Mouse (Mus musculus): ENCODE results near the gene Clic5. TPM values are rescaled to one million over a fixed set of nuclear protein-coding genes. Genes with fewer than 3 reads are reported as not detected.

Clic5 gene
- polyA plus RNA-seq, 1 experiment from 2014 or later = 83.6 TPM

- ATAC-seq (peak; percentile 52), DNase-seq (ENCODE audit: low spot score) (peak; percentile 23)
- no peak overlapping the region for H3K4me3 ChIP-seq (ENCODE audit: low read depth, low read length)
- H3K9ac ChIP-seq (replicated peaks; ENCODE audit: low read depth) = no peak overlapping the region
- no peaks in the 10 kb centered on the region for H3K9me3 ChIP-seq (ENCODE audit: low read length)
- peak overlapping the region; percentile 77 for H3K27ac ChIP-seq (ENCODE audit: low read length)
- H3K4me1 ChIP-seq (ENCODE audit: insufficient read depth, low read depth, low read length) = no peaks in the 10 kb centered on the region
- no peaks in the 10 kb centered on the region for H3K36me3 ChIP-seq (ENCODE audit: insufficient read depth, low read length)
- 45% methylated on average over 2 of the region's 2 CpGs for WGBS
- no peaks in the 10 kb centered on the region for H3K27me3 ChIP-seq (replicated peaks; ENCODE audit: insufficient read depth, low read length)
- H3K4me2 ChIP-seq (replicated peaks; ENCODE audit: low read depth, low read length) = no peak overlapping the region
- TF ChIP-seq CTCF (IDR thresholded peaks at IDR 0.05) (no peak), EP300 (IDR thresholded peaks at IDR 0.05) (peak; percentile 87)
Observed at GRCm38 (mm10) chr17:44155204-44155603, 33.2 kb upstream of the Clic5 start.

GRCm38 (mm10) chr17:44158186-44158585, 30.2 kb upstream of the Clic5 start:
- Histone ChIP-seq H3K9me3 (ENCODE audit: low read length) (no peaks in the 10 kb centered on the region), H3K4me1 (ENCODE audit: insufficient read depth, low read depth, low read length) (peaks cover 5% of the 10 kb centered on the region; the same call in 1 of the 2 replicates), H3K36me3 (ENCODE audit: insufficient read depth, low read length) (no peaks in the 10 kb centered on the region), H3K4me3 (ENCODE audit: low read depth, low read length) (no peak overlapping the region), H3K27ac (ENCODE audit: low read length) (no peak overlapping the region), H3K4me2 (replicated peaks; ENCODE audit: low read depth, low read length) (no peak overlapping the region), H3K27me3 (replicated peaks; ENCODE audit: insufficient read depth, low read length) (no peaks in the 10 kb centered on the region), H3K9ac (replicated peaks; ENCODE audit: low read depth) (no peak overlapping the region)
- no peak for DNase-seq (ENCODE audit: low spot score)
- WGBS = 68% methylated on average over 1 of the region's 1 CpGs
- no peak for TF ChIP-seq EP300 (IDR thresholded peaks at IDR 0.05)
- TF ChIP-seq CTCF (IDR thresholded peaks at IDR 0.05) = no peak
- no peak for ATAC-seq

GRCm38 (mm10) chr17:44160449-44160848, 27.9 kb upstream of the Clic5 start:
- no peak overlapping the region for H3K4me3 ChIP-seq (ENCODE audit: low read depth, low read length)
- H3K27me3 ChIP-seq (replicated peaks; ENCODE audit: insufficient read depth, low read length) = no peaks in the 10 kb centered on the region
- H3K36me3 ChIP-seq (ENCODE audit: insufficient read depth, low read length) = no peaks in the 10 kb centered on the region
- peaks cover 5% of the 10 kb centered on the region; the same call in 1 of the 2 replicates for H3K4me1 ChIP-seq (ENCODE audit: insufficient read depth, low read depth, low read length)
- DNase-seq (ENCODE audit: low spot score) (no peak), ATAC-seq (no peak)
- H3K9me3 ChIP-seq (ENCODE audit: low read length) = no peaks in the 10 kb centered on the region
- TF ChIP-seq CTCF (IDR thresholded peaks at IDR 0.05) (no peak), EP300 (IDR thresholded peaks at IDR 0.05) (no peak)
- H3K4me2 ChIP-seq (replicated peaks; ENCODE audit: low read depth, low read length) = no peak overlapping the region
- no peak overlapping the region for H3K27ac ChIP-seq (ENCODE audit: low read length)
- H3K9ac ChIP-seq (replicated peaks; ENCODE audit: low read depth) = no peak overlapping the region
- 71% methylated on average over 11 of the region's 11 CpGs for WGBS

- H3K36me3 ChIP-seq (ENCODE audit: insufficient read depth, low read length) = no peaks in the 10 kb centered on the region
- no peaks in the 10 kb centered on the region for H3K27me3 ChIP-seq (replicated peaks; ENCODE audit: insufficient read depth, low read length)
- peaks cover 5% of the 10 kb centered on the region; the same call in 1 of the 2 replicates for H3K4me1 ChIP-seq (ENCODE audit: insufficient read depth, low read depth, low read length)
- peak overlapping the region; percentile 10; the same call in 1 of the 2 replicates for H3K4me3 ChIP-seq (ENCODE audit: low read depth, low read length)
- DNase-seq (ENCODE audit: low spot score) = peak; percentile 65
- peak overlapping the region; percentile 79 for H3K27ac ChIP-seq (ENCODE audit: low read length)
- H3K4me2 ChIP-seq (replicated peaks; ENCODE audit: low read depth, low read length) = peak overlapping the region; percentile 48
- ATAC-seq = peak; percentile 66
- WGBS = 5% methylated on average over 5 of the region's 5 CpGs
- TF ChIP-seq CTCF (IDR thresholded peaks at IDR 0.05) (no peak), EP300 (IDR thresholded peaks at IDR 0.05) (no peak)
- H3K9ac ChIP-seq (replicated peaks; ENCODE audit: low read depth) = no peak overlapping the region
- H3K9me3 ChIP-seq (ENCODE audit: low read length) = no peaks in the 10 kb centered on the region
Observed at GRCm38 (mm10) chr17:44162514-44162913, 25.9 kb upstream of the Clic5 start.

- Histone ChIP-seq H3K36me3 (ENCODE audit: insufficient read depth, low read length) (no peaks in the 10 kb centered on the region), H3K27me3 (replicated peaks; ENCODE audit: insufficient read depth, low read length) (no peaks in the 10 kb centered on the region), H3K27ac (ENCODE audit: low read length) (peak overlapping the region; percentile 79), H3K4me3 (ENCODE audit: low read depth, low read length) (peak overlapping the region; percentile 10; the same call in 1 of the 2 replicates), H3K9ac (replicated peaks; ENCODE audit: low read depth) (no peak overlapping the region), H3K9me3 (ENCODE audit: low read length) (no peaks in the 10 kb centered on the region), H3K4me2 (replicated peaks; ENCODE audit: low read depth, low read length) (peak overlapping the region; percentile 48), H3K4me1 (ENCODE audit: insufficient read depth, low read depth, low read length) (peaks cover 5% of the 10 kb centered on the region; the same call in 1 of the 2 replicates)
- WGBS = 34% methylated on average over 5 of the region's 5 CpGs
- TF ChIP-seq EP300 (IDR thresholded peaks at IDR 0.05) (peak; percentile 83), CTCF (IDR thresholded peaks at IDR 0.05) (no peak)
- DNase-seq (ENCODE audit: low spot score) (peak; percentile 72), ATAC-seq (peak; percentile 70)
Observed at GRCm38 (mm10) chr17:44162935-44163334, 25.4 kb upstream of the Clic5 start.

- no peak overlapping the region for H3K27ac ChIP-seq (ENCODE audit: low read length)
- H3K4me1 ChIP-seq (ENCODE audit: insufficient read depth, low read depth, low read length) = peaks cover 5% of the 10 kb centered on the region; the same call in 1 of the 2 replicates
- ATAC-seq = peak; percentile 77
Observed at GRCm38 (mm10) chr17:44165730-44166347, 22.5 kb upstream of the Clic5 start.

More at GRCm38 (mm10) chr17:44165730-44166347, 22.5 kb upstream of the Clic5 start:
- Histone ChIP-seq H3K4me2 (replicated peaks; ENCODE audit: low read depth, low read length) (no peak overlapping the region), H3K9me3 (ENCODE audit: low read length) (no peaks in the 10 kb centered on the region), H3K4me3 (ENCODE audit: low read depth, low read length) (no peak overlapping the region), H3K27me3 (replicated peaks; ENCODE audit: insufficient read depth, low read length) (no peaks in the 10 kb centered on the region), H3K9ac (replicated peaks; ENCODE audit: low read depth) (no peak overlapping the region), H3K36me3 (ENCODE audit: insufficient read depth, low read length) (no peaks in the 10 kb centered on the region)
- peak; percentile 63 for DNase-seq (ENCODE audit: low spot score)
- WGBS = 54% methylated on average over 11 of the region's 11 CpGs
- TF ChIP-seq EP300 (IDR thresholded peaks at IDR 0.05) (0 out of 2 replicates have a peak, but pooled peaks have one; percentile 46), CTCF (IDR thresholded peaks at IDR 0.05) (peak; percentile 51)

All from lung, postnatal 0 days (tissue).